Mouse (Mus musculus) kidney, adult 2 months (tissue): ENCODE data around the gene Rybp.

ENCODE experiments used
- CTCF ChIP-seq: fragments of 200-500 bp; conservative IDR thresholded peaks from 2 replicates; pipeline ENCODE4 v1.5.1; 2011; ENCODE audit warnings: low read depth, mild to moderate bottlenecking, control low read depth, low read length, moderate library complexity, mixed read lengths; ENCODE audit not compliant: insufficient read depth, insufficient read length
- POLR2A ChIP-seq: fragments of 200-500 bp; IDR thresholded peaks from one replicate; pipeline ENCODE4 v1.6.1; 2011; ENCODE audit warnings: low read depth, low read length, control low read depth

DNA sequence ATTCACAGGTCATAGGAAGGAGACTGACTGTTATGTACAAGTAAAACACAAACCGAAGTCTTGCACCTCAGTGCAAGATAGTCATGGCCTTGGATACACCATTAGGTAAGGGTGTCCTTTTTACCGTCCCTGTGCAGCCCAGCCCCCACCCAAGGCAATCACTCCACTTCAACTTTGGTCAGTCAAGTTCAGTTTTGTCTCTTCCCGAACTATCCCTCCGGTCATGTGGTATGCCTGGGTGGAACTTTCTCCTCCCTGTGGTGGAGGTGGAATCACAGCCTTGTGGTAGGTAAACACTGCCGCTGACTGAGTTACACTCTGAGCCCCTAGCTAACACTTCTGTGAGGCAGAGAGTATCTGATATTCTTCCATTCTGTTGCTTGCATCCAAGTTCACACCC is 1.8 kb upstream of the Rybp start:
- TF ChIP-seq CTCF (0 out of 2 replicates have a peak, but pooled peaks have one; percentile 13), POLR2A (no peak)
